8 mouse cellular contexts compared by ENCODE assay signal in the genomic region with DNA sequence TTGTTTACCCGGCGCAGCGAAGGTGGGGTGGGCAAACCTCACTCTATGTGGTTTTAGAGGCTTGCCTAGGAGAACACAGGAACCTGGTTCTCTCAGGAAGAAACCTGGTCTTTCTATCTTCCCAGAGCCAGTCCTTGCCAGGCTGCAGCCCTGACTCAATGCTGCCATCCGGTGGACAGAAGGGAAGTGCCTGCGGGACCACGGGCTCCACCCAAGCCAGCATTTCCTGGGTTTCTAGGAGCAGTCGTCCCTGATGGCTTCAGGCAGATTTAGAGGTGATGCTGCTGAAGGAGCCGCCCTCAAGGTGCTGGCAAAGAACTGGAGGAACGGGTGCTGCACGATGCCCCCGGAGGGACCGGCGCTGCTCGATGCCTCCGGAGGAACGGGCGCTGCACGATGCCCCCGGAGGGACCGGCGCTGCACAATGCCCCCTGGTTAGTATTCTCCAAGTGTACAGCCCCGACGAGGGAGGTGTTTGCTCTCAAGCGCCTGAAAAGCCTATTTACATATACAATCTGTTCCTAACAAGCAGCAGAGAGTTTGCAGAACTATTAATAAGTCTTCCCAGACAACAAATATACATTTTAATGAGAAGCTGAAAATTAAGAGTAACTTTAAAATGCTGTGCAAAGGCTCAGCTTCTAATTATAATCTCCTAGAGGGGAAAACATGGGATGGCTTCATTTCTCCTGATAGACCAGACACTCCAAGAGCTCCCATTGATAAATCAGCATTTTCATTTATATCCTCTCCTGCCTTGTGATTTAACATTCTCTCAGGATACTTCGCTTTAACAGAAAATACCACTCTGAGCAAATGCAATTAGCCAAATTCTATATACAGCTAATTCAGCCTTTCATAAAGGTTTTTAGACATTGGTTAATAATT. TPM values are rescaled to one million over a fixed set of nuclear protein-coding genes. Genes with fewer than 3 reads are reported as not detected.
DNase-seq lines count a peak whose midpoint lies in the region; ATAC-seq lines count a peak whose summit lies in the region.

No protein-coding gene starts in this region.

- H3K27me3 ChIP-seq in hindbrain, embryonic 16.5 days (replicated peaks; ENCODE audit: control insufficient read depth, insufficient read depth, low read length) = no peaks in the 10 kb centered on the region

- peak; percentile 86 for DNase-seq in NIH3T3 (ENCODE audit: low read depth)
- peak; percentile 92 to 95 for DNase-seq in cerebellum, postnatal 25 days
- DNase-seq in gastrocnemius, adult 18-20 months (ENCODE audit: low spot score) = peak; percentile 72
- peak; percentile 84 for DNase-seq in left cerebral cortex, adult 11 months (ENCODE audit: low spot score)
- peak; percentile 77 to 90 for DNase-seq in lung, postnatal 4 days
- peak; percentile 90 for DNase-seq in right cerebral cortex, adult 18-20 months
- DNase-seq in urinary bladder, adult 2 months (ENCODE audit: low spot score) = peak; percentile 64

- peak overlapping the region; percentile 54 for H3K4me3 ChIP-seq in hindbrain, embryonic 16.5 days (ENCODE audit: low read length)

- H3K9ac ChIP-seq in hindbrain, embryonic 16.5 days (ENCODE audit: low read depth, low read length) = peak overlapping the region; percentile 87

- peak; percentile 96 for ATAC-seq in hindbrain, embryonic 16.5 days

- H3K4me1 ChIP-seq in hindbrain, embryonic 16.5 days (ENCODE audit: control insufficient read depth, insufficient read depth, low read depth, low read length) = peaks cover 7% of the 10 kb centered on the region

- 4% methylated on average over 25 of the region's 25 CpGs for WGBS in hindbrain, embryonic 16.5 days

- H3K36me3 ChIP-seq in hindbrain, embryonic 16.5 days (ENCODE audit: control insufficient read depth, insufficient read depth, low read length) = no peaks in the 10 kb centered on the region

- H3K4me2 ChIP-seq in hindbrain, embryonic 16.5 days (ENCODE audit: low read length) = peak overlapping the region; percentile 78

- no peaks in the 10 kb centered on the region for H3K9me3 ChIP-seq in hindbrain, embryonic 16.5 days (ENCODE audit: control insufficient read depth, low read length)

- peak overlapping the region; percentile 88 for H3K27ac ChIP-seq in hindbrain, embryonic 16.5 days (ENCODE audit: low read depth, low read length)

RNA-seq across cellular contexts. Expression of a gene that starts 25.9 kb away (rescaled TPM):
- total RNA-seq in gastrocnemius, adult 18-20 months (2021) = 1 to 10 TPM; 1.9 to 2.3 TPM
- 25.2 and 32.4 TPM in 2 replicates for polyA plus RNA-seq in hindbrain, embryonic 16.5 days (2015; fragmentation: Nextera tagmentation; extraction: Ambion mirVana)
- 27.4 and 28.8 TPM in 2 replicates for polyA plus RNA-seq in urinary bladder, adult 2 months (2012; rRNA removed)

Comparison
In these comparisons a context has a peak if more than half of its experiments do, and no peak if none do; other contexts are left out.
1. Peak in every context shown above with its lines: DNase-seq, ATAC-seq, H3K4me3 ChIP-seq and H3K27ac ChIP-seq.